Mouse (Mus musculus) bone marrow macrophage, adult 2 months (primary cell): ENCODE measurements around the gene Vmn1r8.

Source experiments
- CTCF ChIP-seq: IDR thresholded peaks from 2 replicates; pipeline ENCODE4 v1.5.1; 2012; ENCODE audit warnings: low read depth, mild to moderate bottlenecking, low read length, moderate library complexity
- POLR2A ChIP-seq: IDR thresholded peaks from 2 replicates; pipeline ENCODE4 v1.6.1; 2012; ENCODE audit warnings: mild to moderate bottlenecking, low read depth, low read length, borderline replicate concordance

DNA sequence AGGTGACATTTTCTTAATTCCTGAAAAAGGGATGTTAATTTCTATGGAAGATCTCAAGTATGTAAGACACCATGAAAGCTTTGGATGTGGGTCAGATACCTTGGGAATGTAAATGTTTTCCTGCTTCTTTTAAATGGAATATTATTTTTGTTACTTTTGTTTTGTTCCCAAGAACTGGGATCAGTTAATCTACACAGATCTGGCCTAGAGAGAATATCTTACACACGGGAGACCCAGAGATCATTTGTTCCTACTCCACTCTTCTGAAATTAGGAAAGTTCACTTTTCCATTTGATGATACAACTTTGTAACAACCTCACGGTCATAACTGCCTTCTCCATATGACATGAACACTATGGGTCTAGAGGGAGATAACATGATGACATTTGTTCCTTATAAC is 34.4 kb downstream of the Vmn1r8 start, which contains the start of gene Vmn1r9:
- no peak for TF ChIP-seq CTCF
- TF ChIP-seq POLR2A: no peak
